Mouse (Mus musculus): ENCODE measurements at regions not wholly inside any gene's neighbourhood (a gene's known extent, or its start where the extent isn't known, plus 50 kb on each side); places are given as distances from the start of the nearest gene placed in this dataset.

DNA sequence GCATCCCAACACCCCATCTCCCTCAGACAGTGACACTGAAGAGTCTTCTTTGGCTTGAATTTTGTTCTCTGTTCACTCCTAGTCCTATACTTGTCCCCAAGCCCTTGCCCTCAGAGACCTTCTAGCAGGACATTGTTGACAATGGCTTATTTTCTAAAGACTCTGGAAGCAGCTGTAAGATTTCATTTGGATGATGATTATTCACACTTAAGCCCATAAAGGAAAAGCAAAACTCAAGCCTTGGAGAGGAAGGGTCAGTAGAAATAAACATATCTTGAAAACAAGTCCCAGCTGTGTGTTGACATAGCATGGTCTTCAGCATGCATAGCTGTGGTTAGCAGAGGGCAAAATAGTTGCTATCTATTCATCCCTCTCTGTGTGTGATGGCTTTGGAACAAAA, 59.9 kb upstream of the Cdh11 start:
- Histone ChIP-seq H3K9ac (no peak overlapping the region), H3K27ac (no peak overlapping the region), H3K4me3 (replicated peaks) (no peak overlapping the region), H3K27me3 (replicated peaks) (no peaks in the 10 kb centered on the region), H3K9me3 (no peaks in the 10 kb centered on the region), H3K4me1 (replicated peaks) (no peaks in the 10 kb centered on the region), H3K4me2 (replicated peaks) (no peak overlapping the region), H3K36me3 (no peaks in the 10 kb centered on the region)
- peak; percentile 43; the same call in 1 of the 2 replicates for ATAC-seq

DNA sequence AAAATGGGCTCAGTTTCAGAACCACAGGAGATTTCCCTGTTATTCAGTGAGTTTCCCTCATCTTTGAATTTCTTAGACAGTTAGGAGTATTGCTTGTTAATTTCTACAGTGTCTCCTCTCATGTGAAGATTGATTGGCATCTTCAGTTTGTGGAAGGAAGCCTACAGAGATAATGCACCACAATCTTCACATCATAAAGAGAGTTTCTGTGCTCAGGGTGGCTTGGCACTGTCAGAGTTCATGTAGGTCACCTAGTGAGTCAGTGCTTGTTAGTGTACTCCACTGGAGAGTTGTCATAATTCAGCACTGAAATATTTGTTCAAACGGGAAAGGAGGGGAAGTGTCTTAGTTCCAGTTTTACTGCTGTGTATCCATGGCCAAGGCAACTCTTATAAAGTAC, 74.6 kb upstream of the Cdh11 start:
- WGBS, result 50% methylated on average over 1 of the region's 1 CpGs
- Histone ChIP-seq H3K9me3 (no peaks in the 10 kb centered on the region), H3K4me3 (replicated peaks) (no peak overlapping the region), H3K4me1 (replicated peaks) (no peaks in the 10 kb centered on the region), H3K27me3 (replicated peaks) (no peaks in the 10 kb centered on the region), H3K9ac (no peak overlapping the region), H3K36me3 (no peaks in the 10 kb centered on the region), H3K27ac (no peak overlapping the region), H3K4me2 (replicated peaks) (no peak overlapping the region)
- ATAC-seq, result no peak

DNA sequence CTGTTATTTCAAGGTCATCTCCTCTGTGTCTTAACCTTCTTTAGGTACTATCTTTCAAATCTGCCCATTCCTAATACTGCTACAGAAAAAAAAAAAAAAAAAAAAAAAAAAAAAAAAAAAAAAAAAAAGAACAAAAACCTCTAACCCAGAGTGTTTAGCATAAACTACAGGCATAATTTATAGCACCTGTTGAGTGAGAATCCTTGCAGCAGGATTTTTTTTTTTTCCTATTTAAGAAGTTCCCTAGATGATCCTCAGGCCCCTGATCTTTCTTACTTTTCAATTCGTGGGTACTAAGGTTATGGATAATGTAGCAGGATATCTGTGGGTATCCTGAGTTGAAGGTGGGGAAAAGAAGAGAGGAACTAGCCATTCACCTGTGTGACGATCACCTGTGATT, 114.1 kb upstream of the Cdh11 start:
- Histone ChIP-seq H3K4me3 (replicated peaks) (no peak overlapping the region), H3K4me1 (replicated peaks) (no peaks in the 10 kb centered on the region), H3K4me2 (replicated peaks) (no peak overlapping the region), H3K27me3 (replicated peaks) (no peaks in the 10 kb centered on the region), H3K36me3 (no peaks in the 10 kb centered on the region), H3K27ac (no peak overlapping the region), H3K9ac (no peak overlapping the region), H3K9me3 (no peaks in the 10 kb centered on the region)
- WGBS, result 62% methylated on average over 2 of the region's 2 CpGs
- ATAC-seq, result no peak

DNA sequence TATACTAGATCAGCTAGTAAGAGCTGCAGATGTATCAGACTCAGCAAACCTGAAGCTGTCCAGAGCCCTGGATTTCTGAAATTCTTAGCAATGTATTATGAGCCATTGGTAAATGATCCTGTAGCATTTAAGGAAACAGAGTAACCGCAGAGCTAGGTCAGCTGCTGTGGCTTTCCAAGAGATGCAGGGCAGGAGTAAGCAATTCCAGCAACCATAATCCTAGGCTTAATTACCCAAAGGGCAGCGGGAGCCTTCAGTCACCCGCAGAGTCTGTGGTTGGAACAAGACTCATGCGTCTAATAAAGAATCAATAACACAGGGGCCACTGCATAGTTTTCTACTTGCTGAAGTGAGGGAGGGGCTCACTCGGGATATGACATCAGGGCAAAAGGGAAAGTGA, 115.2 kb upstream of the Cdh11 start:
- Histone ChIP-seq H3K9ac (no peak overlapping the region), H3K4me1 (replicated peaks) (no peaks in the 10 kb centered on the region), H3K36me3 (no peaks in the 10 kb centered on the region), H3K9me3 (no peaks in the 10 kb centered on the region), H3K4me2 (replicated peaks) (no peak overlapping the region), H3K4me3 (replicated peaks) (no peak overlapping the region), H3K27me3 (replicated peaks) (no peaks in the 10 kb centered on the region), H3K27ac (no peak overlapping the region)
- ATAC-seq, result no peak
- 44% methylated on average over 5 of the region's 5 CpGs for WGBS

DNA sequence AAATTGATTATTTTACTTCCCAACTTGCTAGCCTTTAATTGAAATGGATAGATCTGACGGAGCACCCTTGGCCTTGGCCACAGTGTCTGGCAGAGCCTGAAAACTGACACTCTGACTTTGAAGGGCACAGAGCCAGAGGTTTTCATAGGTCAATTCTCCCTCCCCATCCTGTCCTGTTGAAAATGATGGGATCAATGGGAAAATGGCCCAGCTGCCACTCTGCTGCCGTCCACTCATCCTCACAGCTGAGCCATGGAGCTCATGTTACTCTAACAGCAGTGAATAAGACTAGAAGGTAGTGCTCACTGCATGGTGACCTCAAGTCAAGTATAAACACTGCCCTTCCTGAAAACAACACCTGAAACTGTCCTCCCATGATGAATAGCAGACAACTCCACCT, 122.0 kb upstream of the Cdh11 start:
- no peak overlapping the region for H3K27ac ChIP-seq
- no peaks in the 10 kb centered on the region for H3K27me3 ChIP-seq (replicated peaks)
- H3K9ac ChIP-seq, result no peak overlapping the region
- no peaks in the 10 kb centered on the region for H3K4me1 ChIP-seq (replicated peaks)
- no peak overlapping the region for H3K4me2 ChIP-seq (replicated peaks)
- 76% methylated on average over 2 of the region's 2 CpGs for WGBS
- no peaks in the 10 kb centered on the region for H3K9me3 ChIP-seq
- ATAC-seq, result no peak
- H3K36me3 ChIP-seq, result no peaks in the 10 kb centered on the region
- H3K4me3 ChIP-seq (replicated peaks), result no peak overlapping the region

DNA sequence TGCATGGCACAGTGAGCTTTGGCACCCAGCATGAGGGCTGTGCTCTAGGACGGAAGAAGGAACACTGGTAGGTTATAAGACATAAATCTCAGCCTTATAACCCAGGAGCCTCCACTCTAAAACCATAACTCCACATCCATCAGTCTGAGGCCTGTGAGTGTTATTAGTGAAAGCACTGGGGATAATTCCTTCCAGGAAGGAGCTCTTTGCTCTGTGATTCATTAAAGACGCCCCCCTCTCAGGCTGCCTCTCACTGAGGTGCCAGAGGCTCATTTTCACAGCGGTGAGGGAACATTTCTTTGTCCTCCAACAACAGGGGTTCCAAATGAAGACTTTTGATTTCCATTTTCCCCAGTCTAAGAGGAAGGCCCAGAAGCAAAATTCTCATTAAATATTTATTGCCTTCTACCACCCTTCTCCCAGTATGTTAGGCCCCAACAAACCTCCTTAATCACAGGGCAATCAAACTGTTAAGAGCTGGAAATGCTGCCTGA, 145.9 kb upstream of the Cdh11 start:
- H3K4me1 ChIP-seq (replicated peaks), result no peaks in the 10 kb centered on the region
- no peaks in the 10 kb centered on the region for H3K9me3 ChIP-seq
- 35% methylated on average over 3 of the region's 3 CpGs for WGBS
- H3K4me3 ChIP-seq (replicated peaks), result no peak overlapping the region
- H3K27ac ChIP-seq, result no peak overlapping the region
- H3K9ac ChIP-seq, result no peak overlapping the region
- no peak overlapping the region for H3K4me2 ChIP-seq (replicated peaks)
- H3K36me3 ChIP-seq, result no peaks in the 10 kb centered on the region
- H3K27me3 ChIP-seq (replicated peaks), result no peaks in the 10 kb centered on the region
- no peak for ATAC-seq

DNA sequence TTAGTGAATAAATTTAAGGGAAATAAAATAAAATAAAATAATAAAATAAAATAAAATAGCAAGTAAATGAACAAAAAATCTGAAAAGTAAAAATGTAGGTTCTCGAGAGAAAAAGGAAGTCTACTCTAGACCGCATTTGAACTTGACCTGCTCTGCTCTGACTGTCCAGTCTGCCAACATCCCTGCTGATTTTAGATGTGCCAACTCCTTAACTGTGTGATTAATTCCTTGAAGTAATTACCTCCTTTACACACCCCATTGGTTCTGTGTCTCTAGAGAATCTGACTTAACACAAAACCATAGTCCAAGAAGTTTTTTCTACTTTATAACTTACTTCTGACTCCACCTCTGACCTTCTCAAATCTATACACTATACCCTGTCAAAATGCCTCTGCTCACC, 153.3 kb upstream of the Cdh11 start:
- H3K36me3 ChIP-seq, result no peaks in the 10 kb centered on the region
- H3K4me2 ChIP-seq (replicated peaks), result no peak overlapping the region
- H3K9ac ChIP-seq, result no peak overlapping the region
- no peak for ATAC-seq
- 88% methylated on average over 2 of the region's 2 CpGs for WGBS
- no peaks in the 10 kb centered on the region for H3K4me1 ChIP-seq (replicated peaks)
- no peak overlapping the region for H3K4me3 ChIP-seq (replicated peaks)
- no peaks in the 10 kb centered on the region for H3K9me3 ChIP-seq
- no peaks in the 10 kb centered on the region for H3K27me3 ChIP-seq (replicated peaks)
- H3K27ac ChIP-seq, result no peak overlapping the region

DNA sequence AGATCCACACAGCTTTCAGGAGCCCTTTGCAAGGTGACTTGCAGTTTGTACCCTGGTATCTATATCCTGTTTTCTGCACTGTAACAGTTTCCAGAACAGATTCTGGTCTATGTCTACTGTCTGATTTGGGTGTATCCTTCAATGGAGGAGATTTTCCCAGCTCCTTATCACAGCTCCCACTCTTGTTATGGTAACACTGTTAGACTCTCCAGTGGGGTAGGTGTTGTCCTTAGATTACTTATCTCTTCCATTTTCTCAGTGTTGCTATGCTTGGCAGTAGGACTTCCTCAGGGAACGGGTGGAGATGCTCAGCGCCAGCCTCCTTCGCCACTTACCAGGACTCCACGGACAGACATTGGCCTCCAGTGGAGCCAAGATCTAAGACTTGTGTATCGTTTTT, 160.1 kb upstream of the Cdh11 start:
- Histone ChIP-seq H3K36me3 (no peaks in the 10 kb centered on the region), H3K4me1 (replicated peaks) (no peaks in the 10 kb centered on the region), H3K27ac (no peak overlapping the region), H3K9me3 (no peaks in the 10 kb centered on the region), H3K4me3 (replicated peaks) (no peak overlapping the region), H3K27me3 (replicated peaks) (no peaks in the 10 kb centered on the region), H3K9ac (no peak overlapping the region), H3K4me2 (replicated peaks) (no peak overlapping the region)
- ATAC-seq, result no peak
- WGBS, result 91% methylated on average over 5 of the region's 5 CpGs

DNA sequence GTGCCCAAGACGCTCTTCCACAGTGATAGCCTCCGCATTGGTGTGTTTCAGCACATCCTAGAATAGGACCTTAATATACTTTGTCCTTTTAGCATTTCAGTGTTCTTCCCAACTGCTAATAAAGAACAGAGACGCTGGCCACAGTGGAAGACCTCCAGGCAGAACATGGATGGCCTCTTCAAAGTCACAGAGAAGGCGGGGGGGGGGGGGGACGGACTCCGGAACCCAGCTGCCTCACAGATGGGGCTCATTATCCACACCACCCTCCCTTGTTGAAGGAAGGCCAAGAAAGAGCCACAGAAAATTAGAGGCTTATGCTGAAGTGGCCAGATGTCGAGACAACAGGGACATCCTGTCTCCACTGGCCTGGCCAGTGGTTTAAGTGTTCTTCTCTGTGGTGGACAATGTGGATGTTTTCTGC, 192.7 kb upstream of the Cdh11 start:
- Histone ChIP-seq H3K36me3 (no peaks in the 10 kb centered on the region), H3K9me3 (no peaks in the 10 kb centered on the region), H3K27ac (no peak overlapping the region), H3K9ac (no peak overlapping the region), H3K4me3 (replicated peaks) (no peak overlapping the region), H3K4me2 (replicated peaks) (no peak overlapping the region), H3K4me1 (replicated peaks) (no peaks in the 10 kb centered on the region), H3K27me3 (replicated peaks) (no peaks in the 10 kb centered on the region)
- peak; percentile 39; the same call in 1 of the 2 replicates for ATAC-seq
- WGBS, result 57% methylated on average over 7 of the region's 7 CpGs

DNA sequence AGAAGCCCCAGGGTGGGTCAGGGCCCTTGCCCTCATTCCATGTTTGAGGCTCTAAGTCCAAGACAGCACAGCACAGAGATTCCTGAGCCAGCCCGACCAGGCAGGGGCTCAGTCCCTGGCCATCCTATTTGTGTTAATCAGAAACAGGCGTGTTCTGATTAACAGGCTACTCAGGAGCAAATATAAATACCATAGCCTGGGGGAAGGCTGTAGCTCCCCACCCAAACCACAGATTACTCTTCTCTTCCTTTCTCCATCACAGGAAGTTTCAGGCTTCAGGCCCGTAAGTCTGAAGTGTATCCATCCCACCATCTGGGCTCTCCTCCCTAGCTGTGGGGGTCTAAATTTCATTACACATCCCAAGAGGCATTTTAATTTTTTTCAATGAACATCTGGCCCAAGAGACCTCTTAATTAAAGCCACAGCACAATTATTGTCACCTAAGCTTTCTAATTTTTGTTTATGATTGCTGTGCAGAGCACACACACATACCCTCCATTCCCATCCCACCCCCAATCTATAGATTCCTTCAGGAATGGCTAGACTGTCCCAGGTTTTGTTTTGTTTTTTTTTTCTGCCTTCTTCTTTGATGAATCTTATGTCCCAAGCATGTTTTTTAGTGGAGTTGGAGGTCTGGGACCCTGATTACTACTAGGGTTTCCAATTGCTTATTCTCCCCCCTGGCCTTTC, 197.9 kb upstream of the Cdh11 start:
- no peak overlapping the region for H3K9ac ChIP-seq
- no peaks in the 10 kb centered on the region for H3K9me3 ChIP-seq
- H3K27me3 ChIP-seq (replicated peaks), result no peaks in the 10 kb centered on the region
- no peak overlapping the region for H3K4me2 ChIP-seq (replicated peaks)
- no peak overlapping the region for H3K27ac ChIP-seq
- H3K4me1 ChIP-seq (replicated peaks), result no peaks in the 10 kb centered on the region
- no peak overlapping the region for H3K4me3 ChIP-seq (replicated peaks)
- ATAC-seq, result no peak
- H3K36me3 ChIP-seq, result no peaks in the 10 kb centered on the region
- WGBS, result 38% methylated on average over 3 of the region's 3 CpGs

DNA sequence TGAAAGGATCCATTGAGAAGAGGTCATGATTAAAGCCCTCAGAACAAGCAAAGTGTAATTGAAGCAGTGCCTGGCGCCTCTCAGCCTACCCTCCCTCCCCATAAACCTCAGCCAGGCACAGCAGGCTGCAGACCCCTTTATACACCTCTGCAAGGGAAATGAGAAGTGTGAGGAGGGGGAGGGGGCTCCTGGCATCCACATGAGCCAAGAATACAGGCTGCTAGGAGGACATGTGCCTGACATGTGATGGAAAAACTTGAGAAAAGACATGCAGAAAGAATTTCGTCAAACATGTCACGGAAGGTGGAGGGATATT, 198.4 kb upstream of the Cdh11 start:
- Histone ChIP-seq H3K9ac (no peak overlapping the region), H3K9me3 (no peaks in the 10 kb centered on the region), H3K27ac (no peak overlapping the region), H3K4me2 (replicated peaks) (no peak overlapping the region), H3K36me3 (no peaks in the 10 kb centered on the region), H3K4me3 (replicated peaks) (no peak overlapping the region), H3K27me3 (replicated peaks) (no peaks in the 10 kb centered on the region), H3K4me1 (replicated peaks) (no peaks in the 10 kb centered on the region)
- WGBS, result 49% methylated on average over 3 of the region's 3 CpGs
- no peak for ATAC-seq

DNA sequence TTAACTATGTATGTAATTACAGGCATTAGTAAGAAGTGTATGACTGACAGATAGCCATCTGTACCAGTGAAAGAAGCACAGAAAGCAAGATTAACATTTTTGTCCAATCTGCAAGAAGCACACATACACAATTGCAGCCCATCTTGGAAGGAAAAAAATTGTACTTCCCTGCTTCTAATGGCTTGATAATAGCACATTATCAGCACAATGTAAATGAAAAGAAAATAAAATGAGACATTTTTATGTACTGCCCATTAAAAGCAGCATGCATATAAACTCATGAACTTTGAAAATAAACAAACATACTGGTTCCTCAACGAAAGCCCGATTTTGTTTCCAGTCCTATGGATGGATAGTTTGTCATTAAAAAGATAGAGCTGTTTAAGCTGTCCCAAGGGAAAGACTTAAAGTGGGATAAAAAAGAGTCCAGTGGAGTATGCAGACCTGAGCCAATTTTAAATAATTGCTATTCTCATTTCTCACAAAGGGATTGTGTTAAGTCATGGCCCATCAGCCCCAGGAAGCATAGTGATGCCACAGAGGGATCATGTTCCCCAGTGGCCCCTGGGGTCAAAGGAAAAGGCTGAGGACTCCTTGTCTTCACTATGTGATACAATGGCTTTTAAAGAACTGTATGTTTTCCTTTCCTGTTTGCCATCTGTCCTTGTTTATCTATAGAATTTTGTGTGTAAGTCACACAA, 222.0 kb upstream of the Cdh11 start:
- no peak for ATAC-seq

DNA sequence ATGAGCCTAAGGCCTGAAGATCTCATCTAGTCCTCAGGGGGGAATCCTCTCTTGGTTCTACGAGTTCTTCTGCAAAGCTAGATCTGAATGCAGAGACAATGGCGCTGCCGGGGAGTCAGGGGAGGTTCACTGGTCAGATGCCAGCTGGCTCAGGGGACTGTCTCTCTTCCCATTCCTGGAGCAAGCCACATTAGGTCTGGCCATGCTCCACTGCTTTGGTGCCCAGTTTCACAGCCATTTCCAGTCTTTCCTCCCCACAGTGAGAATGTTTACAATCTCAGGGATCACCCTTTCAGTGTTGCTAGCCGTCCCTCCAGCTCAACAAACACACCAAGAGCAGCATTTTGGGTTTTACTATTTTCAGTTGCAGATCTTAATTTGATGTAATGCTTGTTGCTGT, 233.7 kb upstream of the Cdh11 start:
- Histone ChIP-seq H3K9me3 (no peaks in the 10 kb centered on the region), H3K9ac (no peak overlapping the region), H3K4me3 (replicated peaks) (no peak overlapping the region), H3K4me1 (replicated peaks) (no peaks in the 10 kb centered on the region), H3K36me3 (no peaks in the 10 kb centered on the region), H3K27me3 (replicated peaks) (no peaks in the 10 kb centered on the region), H3K4me2 (replicated peaks) (no peak overlapping the region), H3K27ac (no peak overlapping the region)
- WGBS, result 74% methylated on average over 4 of the region's 4 CpGs
- no peak for ATAC-seq

More for the DNA sequence above, 222.0 kb upstream of the Cdh11 start:
- H3K27ac ChIP-seq, result no peak overlapping the region
- H3K9me3 ChIP-seq, result no peaks in the 10 kb centered on the region
- H3K4me1 ChIP-seq (replicated peaks), result no peaks in the 10 kb centered on the region
- no peaks in the 10 kb centered on the region for H3K27me3 ChIP-seq (replicated peaks)
- no peak overlapping the region for H3K4me2 ChIP-seq (replicated peaks)
- no peaks in the 10 kb centered on the region for H3K36me3 ChIP-seq
- H3K9ac ChIP-seq, result no peak overlapping the region
- 50% methylated on average over 2 of the region's 2 CpGs for WGBS
- no peak overlapping the region for H3K4me3 ChIP-seq (replicated peaks)

All from intestine, embryonic 15.5 days (tissue).